Mouse (Mus musculus) R1 (cell line): ENCODE measurements around the gene Ubac2.

Experiments
- DNase-seq: peaks from one replicate; pipeline ENCODE4 v3.0.0-alpha.2; 2018; ENCODE audit warnings: low read depth, low spot score

The Ubac2 gene

DNA sequence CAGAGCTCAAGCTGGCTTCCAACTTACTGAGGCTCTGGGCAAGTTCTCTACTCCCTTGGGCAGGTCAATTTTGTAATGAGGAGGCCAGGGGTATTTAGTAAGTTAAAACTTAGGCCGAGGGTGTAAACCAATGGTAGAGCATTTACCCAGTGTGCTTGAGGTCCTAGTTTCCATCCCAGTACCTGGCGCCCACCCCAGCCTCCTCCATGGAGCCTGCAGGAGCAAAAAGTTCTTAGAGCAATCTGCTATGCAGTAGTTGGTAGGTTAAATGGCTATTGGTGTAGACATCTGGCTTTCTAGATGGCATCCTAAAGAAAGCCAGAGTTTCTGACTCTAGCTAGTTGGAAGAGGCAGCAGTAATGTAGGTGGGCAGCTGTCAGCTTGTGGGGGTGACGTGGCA is 71.0 kb downstream of the Ubac2 start:
- DNase-seq = no peak

- no peak for DNase-seq
These were observed 71.5 kb downstream of the Ubac2 start for GRCm38 (mm10) chr14:121949897-121950296.

GRCm38 (mm10) chr14:121951399-121952045 is 73.1 kb downstream of the Ubac2 start:
- DNase-seq = no peak

DNA sequence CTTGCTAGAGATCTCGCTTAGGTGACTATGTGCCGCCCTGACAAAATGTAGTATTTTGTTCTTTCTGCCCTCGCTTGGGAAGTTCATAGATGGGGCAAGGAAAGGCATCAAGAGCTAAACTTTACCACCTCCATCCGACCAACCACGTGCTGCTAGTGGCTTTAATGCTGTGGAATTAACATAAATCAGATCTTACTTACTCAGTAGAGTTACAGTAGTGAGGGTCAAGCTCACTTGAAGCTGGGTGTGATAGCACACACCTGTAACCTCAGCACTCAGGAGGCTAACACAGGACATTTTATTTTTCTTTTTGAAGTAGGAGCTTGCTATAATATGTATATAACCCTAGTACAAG is 73.6 kb downstream of the Ubac2 start:
- no peak for DNase-seq

- peak; percentile 13 for DNase-seq
These were observed 75.7 kb downstream of the Ubac2 start for GRCm38 (mm10) chr14:121954129-121954528.

DNA sequence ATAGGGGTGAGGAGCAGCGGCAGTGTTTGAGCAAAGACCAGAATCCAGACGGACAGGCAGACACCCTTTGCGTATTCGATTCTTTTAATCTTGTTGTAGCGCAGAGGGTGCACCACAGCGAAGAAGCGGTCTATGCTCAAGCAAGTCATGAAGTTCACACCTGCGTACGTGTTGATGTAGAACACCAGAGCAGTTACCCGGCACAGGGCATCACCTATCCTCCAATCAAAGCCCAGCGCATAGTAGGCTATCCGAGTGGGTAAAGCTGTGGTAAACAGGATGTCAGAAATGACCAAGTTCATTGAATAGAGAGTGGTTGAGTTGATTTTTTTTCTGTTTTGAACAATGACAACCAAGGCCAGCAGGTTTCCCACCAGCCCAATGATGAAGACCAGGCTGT is 76.2 kb downstream of the Ubac2 start:
- DNase-seq = no peak

DNA sequence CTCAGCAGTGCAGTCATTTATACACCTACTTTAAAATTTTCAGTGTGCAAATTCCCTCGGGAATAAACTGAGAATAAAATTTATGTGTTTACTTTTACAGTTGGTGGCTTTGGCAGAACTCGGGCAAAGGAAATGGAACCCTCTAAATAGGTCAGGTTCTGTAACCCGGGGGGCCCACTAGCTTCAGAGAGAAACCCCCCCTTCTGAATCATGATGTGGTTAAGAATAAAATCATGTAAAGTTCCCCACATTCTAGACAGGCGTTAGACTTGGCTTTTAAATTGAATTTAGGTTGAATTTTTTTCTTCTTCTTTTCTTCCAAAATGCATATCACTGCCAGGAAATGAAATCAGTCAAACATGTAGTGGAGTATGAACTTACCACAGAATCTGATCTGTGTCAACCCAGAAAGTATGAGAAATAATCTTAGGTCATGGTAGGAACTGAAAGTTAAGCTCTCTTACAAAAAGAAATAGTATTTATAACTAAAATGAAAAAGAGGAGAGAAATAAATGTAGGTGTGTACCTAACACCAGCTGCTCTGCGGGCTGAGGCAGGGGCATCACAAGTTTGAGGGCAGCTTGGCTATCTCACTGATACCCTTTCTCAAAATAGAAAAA is 76.9 kb downstream of the Ubac2 start:
- no peak for DNase-seq

GRCm38 (mm10) chr14:121956291-121956690 is 77.9 kb downstream of the Ubac2 start:
- no peak for DNase-seq

DNA sequence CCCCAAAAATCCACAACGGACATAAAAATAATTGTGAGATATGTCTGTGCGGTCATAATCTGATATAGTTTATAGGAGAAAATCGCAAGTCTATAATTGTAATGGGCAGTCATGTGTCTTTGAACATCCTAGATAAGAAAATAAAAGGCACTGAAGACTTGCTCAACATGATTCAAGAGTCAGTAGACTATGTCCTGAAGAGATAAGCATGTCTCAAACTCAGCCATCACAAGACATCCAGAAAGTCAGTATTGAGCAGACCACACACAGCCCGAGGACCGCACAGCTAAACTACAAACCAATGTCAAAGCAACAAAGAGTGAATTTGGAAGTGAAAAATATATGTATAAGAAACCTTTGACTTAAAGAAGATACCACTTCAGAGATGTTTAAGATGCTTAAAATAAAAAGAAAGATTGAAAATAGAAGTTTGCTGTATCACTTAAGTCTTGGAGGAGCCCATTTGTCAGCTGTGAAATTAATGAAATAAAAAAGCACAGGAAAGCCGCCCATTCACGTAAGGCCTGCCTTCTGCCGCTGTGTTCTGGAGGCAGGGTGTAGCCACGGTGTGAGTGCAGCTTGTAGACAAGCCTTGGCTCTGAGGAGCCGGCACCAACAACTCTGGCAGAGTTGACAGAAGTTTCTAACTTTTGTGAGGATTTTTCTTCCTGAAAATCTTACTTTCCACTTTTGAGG is 78.9 kb downstream of the Ubac2 start:
- DNase-seq = no peak

DNA sequence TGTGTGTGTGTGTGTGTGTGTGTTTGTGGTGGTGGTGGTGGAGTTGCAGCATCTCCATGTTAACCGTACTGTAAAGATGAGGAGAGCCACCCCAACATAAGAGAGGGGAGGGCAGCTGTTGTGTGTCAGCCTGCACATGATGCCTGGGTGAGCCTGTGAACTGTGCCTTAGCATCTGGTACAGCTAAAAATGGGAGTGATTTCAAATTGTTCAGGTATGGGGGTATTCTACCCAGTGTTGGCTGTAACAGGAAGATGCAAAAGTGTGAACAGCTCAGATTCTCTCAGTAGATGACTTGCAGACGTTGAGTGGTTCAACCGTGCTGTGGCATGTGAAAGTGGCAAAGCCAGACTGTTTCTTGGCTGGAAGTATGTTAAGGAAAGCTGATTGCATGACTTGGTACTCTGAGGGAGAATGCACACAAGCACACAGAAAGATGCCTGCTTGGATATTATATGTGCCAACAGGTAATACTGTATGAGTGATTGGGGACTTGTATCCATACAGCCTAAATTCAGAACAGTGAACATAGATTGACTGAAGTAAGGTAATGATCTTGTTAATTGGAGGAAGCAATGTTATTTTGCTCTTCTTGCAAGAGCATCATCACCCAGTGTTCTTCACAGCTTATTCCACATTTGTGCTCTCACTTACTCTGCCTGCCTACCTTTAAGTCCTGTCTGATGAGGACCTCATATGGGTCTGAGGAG is 79.8 kb downstream of the Ubac2 start:
- no peak for DNase-seq

DNA sequence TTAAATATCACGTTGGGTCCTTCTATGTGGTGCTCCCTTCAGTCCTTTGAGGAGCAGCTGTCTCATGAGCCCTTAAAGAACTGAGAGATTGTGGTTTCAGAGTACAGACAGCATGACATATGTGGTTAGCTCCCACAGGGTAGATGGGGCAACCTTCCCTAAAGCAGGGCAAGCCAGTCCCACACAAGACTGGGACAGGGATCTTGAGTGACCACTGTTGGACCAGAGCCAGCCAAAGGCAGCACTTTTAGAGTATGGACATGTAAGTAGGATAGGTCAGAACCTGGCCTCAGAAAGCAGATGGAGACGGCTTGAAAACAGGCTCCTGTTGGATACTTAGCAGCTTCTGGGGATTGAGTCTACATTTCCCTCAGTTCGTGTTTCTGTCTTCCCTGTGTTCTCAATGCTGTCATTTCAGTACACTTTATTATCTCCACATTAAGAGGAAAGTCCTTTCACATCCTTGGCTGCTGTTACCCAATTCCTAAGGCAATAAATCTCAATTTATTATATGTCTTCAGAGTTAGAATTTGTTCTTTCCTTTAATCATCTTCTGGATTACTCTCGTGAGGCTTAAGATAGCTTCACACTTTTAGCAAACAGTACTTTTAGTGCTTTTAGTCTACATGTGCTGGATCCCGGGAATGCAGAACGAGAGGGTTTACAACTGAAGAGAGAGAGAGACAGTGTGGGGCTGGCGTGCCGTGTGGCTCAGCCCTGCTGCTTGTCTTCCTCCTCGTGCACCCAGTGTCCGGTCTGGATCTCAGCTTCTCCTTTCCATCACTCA is 80.5 kb downstream of the Ubac2 start:
- no peak for DNase-seq

DNA sequence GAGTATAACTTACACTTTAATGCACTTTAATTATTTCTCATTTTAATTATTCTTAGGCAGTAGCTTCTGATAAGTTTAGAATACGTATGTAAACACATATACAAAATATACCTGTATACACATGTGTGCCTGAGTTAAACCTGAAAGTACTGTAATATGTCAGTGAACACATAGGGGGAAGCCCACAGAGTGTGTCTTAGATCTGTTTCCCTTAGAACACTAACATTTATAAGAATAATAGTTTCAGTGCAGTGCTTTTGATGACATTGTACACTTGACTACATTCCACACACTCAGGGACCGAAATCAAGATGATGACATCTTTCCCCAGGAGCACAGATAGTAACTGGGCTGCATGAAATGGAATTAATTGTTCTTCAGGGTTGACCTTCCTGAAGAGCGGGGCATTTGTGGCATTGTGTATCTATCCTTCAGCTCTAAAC is 81.1 kb downstream of the Ubac2 start:
- no peak for DNase-seq

DNA sequence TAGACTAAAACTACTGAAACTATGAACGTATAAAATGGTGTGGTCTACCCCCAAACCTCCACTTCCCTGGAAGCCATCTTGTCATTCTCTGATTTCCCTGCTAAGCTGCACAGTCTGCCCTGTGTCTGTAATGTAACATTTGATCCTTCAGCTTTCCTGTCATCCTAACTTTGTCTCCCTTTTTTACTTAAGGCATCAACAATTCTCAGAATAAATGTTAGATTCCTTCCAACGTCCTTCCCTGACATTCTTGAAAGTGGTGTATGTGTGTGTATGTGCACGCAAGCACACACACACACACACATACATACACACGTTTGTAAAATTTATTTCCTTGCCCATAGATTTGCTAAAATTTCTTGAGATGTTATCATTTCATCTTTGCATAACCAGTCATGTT is 81.6 kb downstream of the Ubac2 start:
- DNase-seq = no peak

DNA sequence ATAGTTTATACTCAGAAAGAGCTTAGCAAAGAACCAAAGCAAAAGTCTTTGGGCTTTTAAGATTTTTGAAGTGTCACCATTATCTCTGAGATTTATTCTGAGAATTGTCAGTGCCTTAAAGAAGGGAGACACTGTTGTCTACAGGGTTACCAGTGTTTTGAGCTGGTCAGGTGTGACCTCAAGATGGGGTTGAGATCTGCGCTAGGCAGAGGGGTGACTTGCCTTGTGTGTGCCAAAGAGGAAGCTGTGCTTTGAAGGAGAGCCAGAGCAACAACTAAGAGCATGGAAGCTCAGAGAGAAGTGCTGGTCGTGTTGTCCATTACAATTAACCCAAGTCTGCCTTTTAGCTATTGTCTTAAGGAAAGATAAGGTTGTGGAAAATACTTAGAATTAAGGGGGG is 82.1 kb downstream of the Ubac2 start:
- no peak for DNase-seq

DNA sequence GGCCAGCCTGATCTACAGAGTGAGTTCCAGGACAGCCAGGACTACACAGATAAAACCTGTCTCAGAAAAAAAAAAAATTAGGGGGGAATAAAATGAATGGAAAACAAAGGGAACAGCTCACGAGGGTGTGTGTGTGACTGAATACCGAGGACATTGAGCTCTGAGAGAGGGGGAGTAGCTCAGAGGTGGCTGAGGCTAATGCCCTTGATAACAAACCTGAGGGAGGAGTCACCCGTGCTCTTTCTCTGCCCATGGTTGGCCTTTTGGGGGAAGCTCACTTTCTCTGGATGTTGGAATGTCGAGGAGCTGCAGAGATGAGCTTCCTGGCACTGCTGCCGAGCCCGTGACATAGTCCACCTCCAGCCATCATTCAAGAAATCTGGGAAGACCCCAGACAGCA is 82.6 kb downstream of the Ubac2 start:
- peak; percentile 18 for DNase-seq

DNA sequence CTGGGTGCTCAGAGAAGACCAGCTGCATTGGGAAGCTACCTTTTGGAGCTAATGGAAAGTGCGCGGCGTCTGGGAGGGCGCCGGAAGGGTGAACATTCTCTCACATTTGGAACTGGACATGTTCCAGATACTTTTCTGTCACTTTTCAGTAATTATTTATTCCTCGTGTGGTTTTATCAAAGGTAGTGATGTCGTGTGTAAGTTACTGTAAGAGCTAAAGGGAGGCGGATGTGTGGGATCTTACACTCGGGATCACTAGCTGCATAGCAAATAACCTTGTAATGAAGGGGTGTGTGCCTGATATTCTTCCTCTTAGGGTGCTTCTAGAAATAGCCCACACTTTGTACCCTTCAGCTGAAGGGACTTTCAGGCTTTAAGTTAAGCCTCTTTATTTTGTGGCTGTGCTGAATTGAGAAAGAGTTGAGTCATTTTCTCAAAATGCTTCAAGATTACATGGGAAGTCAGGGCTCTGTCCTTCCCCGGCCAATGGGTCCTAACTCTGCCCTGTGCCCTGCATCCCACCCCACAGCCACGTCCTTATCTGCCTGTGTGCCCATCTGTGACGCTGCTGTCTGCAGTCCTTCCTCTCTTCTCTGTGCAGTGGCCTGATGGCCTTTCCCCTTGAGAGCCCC is 83.2 kb downstream of the Ubac2 start:
- DNase-seq = no peak

DNA sequence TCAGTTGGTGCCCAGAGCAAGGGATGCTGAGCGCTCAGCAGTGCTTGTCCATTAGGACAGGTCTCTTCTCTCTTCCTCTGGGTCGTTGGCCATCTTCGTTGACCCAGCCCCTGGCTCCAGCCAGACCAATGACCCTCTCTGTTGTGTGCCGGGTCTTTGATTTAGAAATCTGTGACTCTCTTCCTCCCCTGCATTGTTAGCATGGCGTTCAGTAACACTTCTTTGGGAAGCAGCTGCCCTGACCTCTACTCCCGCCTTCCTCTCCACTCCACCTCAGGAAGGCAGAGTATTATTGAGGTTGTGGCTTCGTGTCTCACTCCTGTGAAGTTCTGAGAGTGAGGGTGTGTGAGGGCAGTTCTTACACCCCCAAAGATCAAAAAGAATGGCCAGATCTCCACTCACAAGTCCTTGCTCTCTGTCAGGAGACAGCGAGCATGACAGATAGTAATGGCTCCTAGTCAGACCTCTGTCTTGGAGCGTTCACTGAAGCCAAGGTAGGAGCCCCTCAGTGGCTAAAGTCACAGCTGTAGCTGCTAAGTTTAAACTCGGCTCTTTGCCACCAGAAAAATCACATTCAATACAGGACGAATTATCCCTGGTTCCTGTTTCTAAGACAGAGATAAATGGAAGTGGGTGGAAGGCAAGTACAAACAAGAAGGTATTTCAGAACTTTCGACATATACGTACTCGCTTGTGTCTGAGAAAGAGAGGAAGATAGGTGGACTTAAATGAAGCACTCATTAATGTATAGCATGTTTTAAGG is 83.9 kb downstream of the Ubac2 start:
- DNase-seq = no peak

DNA sequence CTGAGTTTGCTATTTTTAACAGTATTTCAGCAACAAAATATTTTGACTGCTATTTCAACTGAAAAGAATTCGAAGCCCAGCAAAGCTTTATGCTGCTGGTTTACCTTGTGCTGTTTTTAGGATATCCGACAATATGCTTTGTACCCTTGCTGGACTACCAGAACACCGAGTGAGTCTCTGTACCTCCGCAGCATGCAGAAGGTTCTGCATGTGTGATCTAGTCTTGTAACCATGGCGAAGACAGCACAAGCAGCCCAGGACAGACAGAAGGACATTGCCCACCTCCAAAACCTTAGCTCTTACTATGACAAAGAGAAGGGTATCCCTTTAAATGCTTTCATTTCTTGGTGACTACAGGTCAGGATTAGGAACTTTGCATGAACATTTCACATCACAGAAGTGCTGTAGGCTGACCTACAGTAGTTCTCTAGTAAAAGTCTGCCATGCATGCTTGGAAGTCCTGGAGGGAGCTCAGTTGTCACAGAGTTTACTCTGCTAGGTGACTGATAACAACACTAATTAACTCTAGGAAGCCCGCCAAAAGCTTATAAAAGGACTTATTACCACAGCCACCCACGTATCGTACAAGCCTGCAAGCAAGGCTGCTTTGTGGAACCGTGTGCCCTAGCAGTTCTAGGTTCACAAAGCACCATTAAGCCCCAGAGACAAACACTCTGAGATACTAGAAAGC is 85.0 kb downstream of the Ubac2 start:
- no peak for DNase-seq

DNA sequence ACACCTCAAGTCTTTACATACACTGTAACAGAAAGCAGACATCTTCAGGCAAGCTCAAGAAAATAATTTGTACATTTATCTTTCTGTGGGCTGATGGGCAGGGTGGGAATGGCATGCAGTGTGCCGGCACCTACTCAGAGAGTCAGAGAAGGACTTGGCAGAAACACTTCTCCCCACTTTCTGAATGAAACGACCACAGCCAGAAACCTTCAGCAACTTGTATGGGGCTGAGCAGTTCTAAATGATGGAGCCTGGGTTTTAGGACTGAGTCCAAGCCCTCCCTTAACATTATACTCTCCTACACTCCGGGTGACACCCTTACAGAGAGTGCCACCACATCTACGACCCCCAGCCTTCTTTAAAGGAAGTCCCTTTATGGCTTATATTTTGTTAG is 85.5 kb downstream of the Ubac2 start:
- no peak for DNase-seq

- no peak for DNase-seq
These were observed 86.6 kb downstream of the Ubac2 start, which contains the start of gene Gpr183 for GRCm38 (mm10) chr14:121964990-121965389. Gene Gpr183, minus strand, starts transcription at chr14:121965195.
